ENCODE assay signal across 25 mouse cellular contexts in the genomic region with DNA sequence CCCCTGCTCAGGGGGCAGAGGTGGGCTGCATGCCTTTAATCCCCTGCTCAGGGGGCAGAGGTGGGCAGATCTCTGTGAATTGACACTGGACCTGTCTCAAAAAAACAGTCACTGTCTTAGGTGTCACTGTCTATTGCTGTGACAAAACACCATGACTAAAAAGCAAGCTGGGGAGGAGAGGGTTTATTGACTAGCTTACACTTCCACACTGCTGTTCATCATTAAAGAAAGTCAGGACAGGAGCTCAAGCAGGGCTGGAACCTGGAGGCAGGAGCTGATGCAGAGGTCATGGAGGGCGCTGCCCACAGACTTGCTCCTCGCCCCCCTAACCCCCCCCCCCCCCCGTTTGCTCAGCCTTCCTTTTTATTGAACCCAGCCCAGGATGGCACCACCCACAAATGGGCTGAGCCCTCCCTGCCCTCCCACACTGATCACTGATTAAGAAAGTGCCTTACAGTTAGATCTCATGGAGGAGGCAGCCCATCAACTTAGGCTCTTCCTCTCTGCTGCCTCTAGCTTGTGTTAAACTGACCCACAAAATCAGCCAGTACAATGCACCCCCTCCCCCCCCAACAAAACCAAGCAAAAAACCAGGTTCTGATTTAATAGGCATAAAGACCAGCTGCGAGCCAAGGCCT. TPM values are rescaled to one million over a fixed set of nuclear protein-coding genes. Genes with fewer than 3 reads are reported as not detected.
DNase-seq lines count a peak whose midpoint lies in the region; ATAC-seq and TF ChIP-seq lines count a peak whose summit lies in the region.
"Had no signal": no experiment of that assay in that cellular context is flagged by ENCODE, and none has a peak within 500 bp of the region (broad histone marks: within the 10 kb centered on the region; RNA-seq: fewer than 3 reads in every experiment).

No protein-coding gene starts in this region.

- no peaks in the 10 kb centered on the region for H3K27me3 ChIP-seq in kidney, embryonic 14.5 days (ENCODE audit: control insufficient read depth, insufficient read depth, low read length)
- no peaks in the 10 kb centered on the region for H3K27me3 ChIP-seq in liver, embryonic 12.5 days (replicated peaks)
- H3K27me3 ChIP-seq in liver, postnatal 0 days (ENCODE audit: insufficient read depth, low read length), result no peaks in the 10 kb centered on the region
- H3K27me3 ChIP-seq in embryonic facial prominence, embryonic 10.5 days (replicated peaks; ENCODE audit: low read depth, poor library complexity, severe bottlenecking), result no peaks in the 10 kb centered on the region
- no peaks in the 10 kb centered on the region for H3K27me3 ChIP-seq in limb, embryonic 12.5 days
- H3K27me3 ChIP-seq: CH12.LX; embryonic facial prominence, embryonic 12.5 days; forebrain, embryonic 12.5 days; heart, embryonic 13.5 days; hindbrain, embryonic 12.5 days had no signal

- H3K9ac ChIP-seq in kidney, embryonic 14.5 days (ENCODE audit: low read depth, low read length), result no peak overlapping the region
- no peak overlapping the region for H3K9ac ChIP-seq in liver, embryonic 12.5 days
- no peak overlapping the region for H3K9ac ChIP-seq in liver, postnatal 0 days (replicated peaks)
- H3K9ac ChIP-seq in limb, embryonic 12.5 days (replicated peaks), result no peak overlapping the region
- H3K9ac ChIP-seq: embryonic facial prominence, embryonic 12.5 days; forebrain, embryonic 12.5 days; forebrain, postnatal 0 days; heart, embryonic 13.5 days; hindbrain, embryonic 12.5 days had no signal

- no peak for TF ChIP-seq CTCF in liver, postnatal 0 days (IDR thresholded peaks at IDR 0.05; ENCODE audit: low read depth)

- ATAC-seq in kidney, embryonic 14.5 days (ENCODE audit: low FRiP score, low TSS enrichment), result 0 out of 2 replicates have a peak, but pooled peaks have one; percentile 26
- peak; percentile 46; the same call in 1 of the 2 replicates for ATAC-seq in liver, embryonic 12.5 days
- ATAC-seq in liver, postnatal 0 days, result no peak
- no peak for ATAC-seq in limb, embryonic 12.5 days (ENCODE audit: insufficient number of reproducible peaks, insufficient read depth, low FRiP score, low TSS enrichment, low read depth)
- ATAC-seq in frontal cortex, adult (ENCODE audit: low TSS enrichment), result no peak
- ATAC-seq: forebrain, postnatal 0 days had no signal

- no peak overlapping the region for H3K4me2 ChIP-seq in kidney, embryonic 14.5 days (replicated peaks; ENCODE audit: low read depth, low read length)
- no peak overlapping the region for H3K4me2 ChIP-seq in liver, embryonic 12.5 days
- no peak overlapping the region for H3K4me2 ChIP-seq in liver, postnatal 0 days (ENCODE audit: low read depth, low read length)
- no peak overlapping the region for H3K4me2 ChIP-seq in limb, embryonic 12.5 days
- H3K4me2 ChIP-seq: embryonic facial prominence, embryonic 12.5 days; forebrain, embryonic 12.5 days; heart, embryonic 13.5 days; hindbrain, embryonic 12.5 days had no signal

- no peak for DNase-seq in kidney, adult 18-20 months
- no peak for DNase-seq in liver, postnatal 0 days
- peak; percentile 12 for DNase-seq in embryonic facial prominence, embryonic 10.5 days (ENCODE audit: low spot score)
- no peak for DNase-seq in layer of hippocampus, postnatal 10 days (ENCODE audit: low spot score in 2 of 2)
- DNase-seq: adrenal gland, adult 2 months; adrenal gland, postnatal 25 days; cerebellum, adult 18-20 months; cerebellum, adult 9-11 months; cerebellum, postnatal 36 days; forebrain, postnatal 0 days; gastrocnemius, adult 2 months; gastrocnemius, postnatal 36 days; heart, adult 11 months; heart, postnatal 36 days had no signal

- H3K4me1 ChIP-seq in kidney, embryonic 14.5 days (ENCODE audit: control insufficient read depth, insufficient read depth, low read length), result peaks cover 20% of the 10 kb centered on the region
- peaks cover 39% of the 10 kb centered on the region for H3K4me1 ChIP-seq in liver, embryonic 12.5 days
- H3K4me1 ChIP-seq in liver, postnatal 0 days (ENCODE audit: insufficient read depth), result peaks cover 20% of the 10 kb centered on the region
- peaks cover 29% of the 10 kb centered on the region for H3K4me1 ChIP-seq in embryonic facial prominence, embryonic 10.5 days
- peaks cover 32% of the 10 kb centered on the region for H3K4me1 ChIP-seq in limb, embryonic 12.5 days (replicated peaks)
- H3K4me1 ChIP-seq: hindbrain, embryonic 12.5 days had no signal

- no peaks in the 10 kb centered on the region for H3K36me3 ChIP-seq in kidney, embryonic 14.5 days (ENCODE audit: control insufficient read depth, insufficient read depth, low read length)
- no peaks in the 10 kb centered on the region for H3K36me3 ChIP-seq in liver, embryonic 12.5 days
- H3K36me3 ChIP-seq in liver, postnatal 0 days (replicated peaks; ENCODE audit: insufficient read depth, low read length), result no peaks in the 10 kb centered on the region
- H3K36me3 ChIP-seq in embryonic facial prominence, embryonic 10.5 days (replicated peaks), result no peaks in the 10 kb centered on the region
- no peaks in the 10 kb centered on the region for H3K36me3 ChIP-seq in limb, embryonic 12.5 days
- H3K36me3 ChIP-seq: embryonic facial prominence, embryonic 12.5 days; forebrain, embryonic 12.5 days; heart, embryonic 13.5 days; hindbrain, embryonic 12.5 days had no signal

- no peak overlapping the region for H3K27ac ChIP-seq in kidney, embryonic 14.5 days (ENCODE audit: low read depth, low read length)
- no peak overlapping the region for H3K27ac ChIP-seq in liver, embryonic 12.5 days
- H3K27ac ChIP-seq in liver, postnatal 0 days (ENCODE audit: low read depth), result no peak overlapping the region
- H3K27ac ChIP-seq in embryonic facial prominence, embryonic 10.5 days (replicated peaks), result no peak overlapping the region
- peak overlapping the region; percentile 62; the same call in 1 of the 2 replicates for H3K27ac ChIP-seq in limb, embryonic 12.5 days
- H3K27ac ChIP-seq: embryonic facial prominence, embryonic 12.5 days; forebrain, embryonic 12.5 days; gastrocnemius, adult 2 months; heart, embryonic 13.5 days; hindbrain, embryonic 12.5 days; hindbrain, postnatal 0 days had no signal

- TF ChIP-seq EP300 in liver, postnatal 0 days (IDR thresholded peaks at IDR 0.05; ENCODE audit: low read depth), result no peak

- H3K9me3 ChIP-seq in kidney, embryonic 14.5 days (ENCODE audit: control insufficient read depth, low read length), result no peaks in the 10 kb centered on the region
- no peaks in the 10 kb centered on the region for H3K9me3 ChIP-seq in liver, embryonic 12.5 days (replicated peaks)
- H3K9me3 ChIP-seq in liver, postnatal 0 days (ENCODE audit: low read length), result no peaks in the 10 kb centered on the region
- H3K9me3 ChIP-seq in embryonic facial prominence, embryonic 10.5 days, result no peaks in the 10 kb centered on the region
- no peaks in the 10 kb centered on the region for H3K9me3 ChIP-seq in limb, embryonic 12.5 days
- H3K9me3 ChIP-seq: embryonic facial prominence, embryonic 12.5 days; forebrain, embryonic 12.5 days; heart, embryonic 13.5 days; hindbrain, embryonic 12.5 days had no signal

- 53% methylated on average over 2 of the region's 4 CpGs for WGBS in kidney, embryonic 14.5 days
- WGBS in liver, embryonic 12.5 days (ENCODE audit: insufficient replicate concordance), result 34% methylated on average over 2 of the region's 4 CpGs
- WGBS in liver, postnatal 0 days (ENCODE audit: insufficient replicate concordance), result 38% methylated on average over 4 of the region's 4 CpGs
- WGBS in embryonic facial prominence, embryonic 10.5 days, result 37% methylated on average over 4 of the region's 4 CpGs
- WGBS in limb, embryonic 12.5 days, result 10% methylated on average over 3 of the region's 4 CpGs

- H3K4me3 ChIP-seq in kidney, embryonic 14.5 days (ENCODE audit: low read length), result no peak overlapping the region
- H3K4me3 ChIP-seq in liver, embryonic 12.5 days, result no peak overlapping the region
- no peak overlapping the region for H3K4me3 ChIP-seq in liver, postnatal 0 days (ENCODE audit: low read depth, low read length)
- H3K4me3 ChIP-seq in embryonic facial prominence, embryonic 10.5 days, result no peak overlapping the region
- no peak overlapping the region for H3K4me3 ChIP-seq in limb, embryonic 12.5 days (replicated peaks)
- H3K4me3 ChIP-seq: embryonic facial prominence, embryonic 12.5 days; forebrain, embryonic 12.5 days; gastrocnemius, adult 2 months; heart, embryonic 13.5 days; hindbrain, embryonic 12.5 days had no signal

RNA-seq across cellular contexts. Expression of a gene that starts 16.8 kb away (rescaled TPM):
- polyA plus RNA-seq in kidney, embryonic 14.5 days (2014; fragmentation: Nextera tagmentation; extraction: Ambion mirVana), result 3.9 and 5.8 TPM in 2 replicates
- 2.1 and 2.2 TPM in 2 replicates for polyA plus RNA-seq in liver, embryonic 12.5 days (2016; fragmentation: Nextera tagmentation; extraction: Ambion mirVana)
- polyA plus RNA-seq in liver, postnatal 0 days (2015; fragmentation: Nextera tagmentation; extraction: Ambion mirVana), result 1.2 and 1.6 TPM in 2 replicates
- 6.2 and 6.8 TPM in 2 replicates for polyA plus RNA-seq in embryonic facial prominence, embryonic 10.5 days (2016; fragmentation: Nextera tagmentation; extraction: Ambion mirVana)
- polyA plus RNA-seq in limb, embryonic 12.5 days (2016; fragmentation: Nextera tagmentation; extraction: Ambion mirVana), result 7.9 and 9.2 TPM in 2 replicates
- 1 to 10 TPM; 9.3 to 9.5 TPM for total RNA-seq in layer of hippocampus, postnatal 10 days (2021)

RNA-seq across cellular contexts. Expression of a gene that starts 25.9 kb away (rescaled TPM):
- not detected in 2 replicates for polyA plus RNA-seq in kidney, embryonic 14.5 days (2014; fragmentation: Nextera tagmentation; extraction: Ambion mirVana)
- polyA plus RNA-seq in liver, embryonic 12.5 days (2016; fragmentation: Nextera tagmentation; extraction: Ambion mirVana), result not detected in 2 replicates
- polyA plus RNA-seq in liver, postnatal 0 days (2015; fragmentation: Nextera tagmentation; extraction: Ambion mirVana), result not detected in 2 replicates
- polyA plus RNA-seq in embryonic facial prominence, embryonic 10.5 days (2016; fragmentation: Nextera tagmentation; extraction: Ambion mirVana), result not detected in 2 replicates
- not detected in 2 replicates for polyA plus RNA-seq in limb, embryonic 12.5 days (2016; fragmentation: Nextera tagmentation; extraction: Ambion mirVana)
- total RNA-seq in layer of hippocampus, postnatal 10 days (2021), result not detected
- total RNA-seq: adrenal gland, adult 2 months; adrenal gland, postnatal 25 days; CH12.LX; forebrain, postnatal 0 days; gastrocnemius, adult 2 months; gastrocnemius, postnatal 36 days; heart, postnatal 36 days; hindbrain, postnatal 0 days had no signal
- polyA plus RNA-seq: adrenal gland, adult 2 months; embryonic facial prominence, embryonic 12.5 days; forebrain, embryonic 12.5 days; forebrain, postnatal 0 days; heart, embryonic 13.5 days; heart, postnatal 0 days; hindbrain, embryonic 12.5 days; hindbrain, postnatal 0 days had no signal

RNA-seq across cellular contexts. Expression of a gene that starts 39.2 kb away (rescaled TPM):
- polyA plus RNA-seq in kidney, embryonic 14.5 days (2014; fragmentation: Nextera tagmentation; extraction: Ambion mirVana), result 34.6 and 54.3 TPM in 2 replicates
- polyA plus RNA-seq in liver, embryonic 12.5 days (2016; fragmentation: Nextera tagmentation; extraction: Ambion mirVana), result 35.2 and 35.3 TPM in 2 replicates
- polyA plus RNA-seq in liver, postnatal 0 days (2015; fragmentation: Nextera tagmentation; extraction: Ambion mirVana), result 6.9 and 7.2 TPM in 2 replicates
- 41.6 TPM in 2 replicates for polyA plus RNA-seq in embryonic facial prominence, embryonic 10.5 days (2016; fragmentation: Nextera tagmentation; extraction: Ambion mirVana)
- 48.3 and 52.8 TPM in 2 replicates for polyA plus RNA-seq in limb, embryonic 12.5 days (2016; fragmentation: Nextera tagmentation; extraction: Ambion mirVana)
- 10 to 100 TPM; 10.1 to 11.2 TPM for total RNA-seq in layer of hippocampus, postnatal 10 days (2021)

RNA-seq across cellular contexts. Expression of a gene that starts 41.4 kb away (rescaled TPM):
- polyA plus RNA-seq in kidney, embryonic 14.5 days (2014; fragmentation: Nextera tagmentation; extraction: Ambion mirVana), result 72.1 and 86.0 TPM in 2 replicates
- polyA plus RNA-seq in liver, embryonic 12.5 days (2016; fragmentation: Nextera tagmentation; extraction: Ambion mirVana), result 55.7 and 56.0 TPM in 2 replicates
- polyA plus RNA-seq in liver, postnatal 0 days (2015; fragmentation: Nextera tagmentation; extraction: Ambion mirVana), result 42.2 and 47.9 TPM in 2 replicates
- polyA plus RNA-seq in embryonic facial prominence, embryonic 10.5 days (2016; fragmentation: Nextera tagmentation; extraction: Ambion mirVana), result 46.9 and 51.0 TPM in 2 replicates
- polyA plus RNA-seq in limb, embryonic 12.5 days (2016; fragmentation: Nextera tagmentation; extraction: Ambion mirVana), result 79.9 and 82.0 TPM in 2 replicates
- total RNA-seq in layer of hippocampus, postnatal 10 days (2021), result 10 to 100 TPM; 36.2 to 40.7 TPM

RNA-seq across cellular contexts. Expression of a gene that starts 47.4 kb away (rescaled TPM):
- polyA plus RNA-seq in kidney, embryonic 14.5 days (2014; fragmentation: Nextera tagmentation; extraction: Ambion mirVana), result 6.2 and 12.3 TPM in 2 replicates
- 4.8 and 5.4 TPM in 2 replicates for polyA plus RNA-seq in liver, embryonic 12.5 days (2016; fragmentation: Nextera tagmentation; extraction: Ambion mirVana)
- 1.6 and 1.8 TPM in 2 replicates for polyA plus RNA-seq in liver, postnatal 0 days (2015; fragmentation: Nextera tagmentation; extraction: Ambion mirVana)
- 11.9 and 12.9 TPM in 2 replicates for polyA plus RNA-seq in embryonic facial prominence, embryonic 10.5 days (2016; fragmentation: Nextera tagmentation; extraction: Ambion mirVana)
- polyA plus RNA-seq in limb, embryonic 12.5 days (2016; fragmentation: Nextera tagmentation; extraction: Ambion mirVana), result 18.1 and 18.5 TPM in 2 replicates
- 10 to 100 TPM; 22.3 to 22.4 TPM for total RNA-seq in layer of hippocampus, postnatal 10 days (2021)

Comparison
In these comparisons a context has a peak if more than half of its experiments do, and no peak if none do; other contexts are left out.
1. ATAC-seq: peak in kidney, embryonic 14.5 days (single experiment) and liver, embryonic 12.5 days (single experiment); none in liver, postnatal 0 days (single experiment), limb, embryonic 12.5 days (single experiment) and frontal cortex, adult (single experiment).